Mouse (Mus musculus) myocyte (in vitro differentiated cells): ENCODE results near the gene Perm1. TPM values are rescaled to one million over a fixed set of nuclear protein-coding genes. Genes with fewer than 3 reads are reported as not detected.
A peak's percentile ranks its signal among the peaks of the same experiment; 100 is the strongest.

Source experiments
- H3K27me3 ChIP-seq: one replicate; pipeline ENCODE4 v1.6.1; 2011; ENCODE audit not compliant: control insufficient read depth, insufficient read depth, insufficient read length
- H3K36me3 ChIP-seq: one replicate; pipeline ENCODE4 v1.6.1; 2011; ENCODE audit not compliant: control insufficient read depth, insufficient read depth
- H3K4me2 ChIP-seq: one replicate; pipeline ENCODE4 v1.6.1; 2011; ENCODE audit warnings: low read depth, control low read depth
- H3K4me3 ChIP-seq: one replicate; pipeline ENCODE4 v1.5.1; 2011; ENCODE audit warnings: mild to moderate bottlenecking, control low read depth, moderate library complexity
- H3K79me2 ChIP-seq: one replicate; pipeline ENCODE4 v1.6.1; 2011; ENCODE audit not compliant: control insufficient read depth, insufficient read depth
- H3ac ChIP-seq: one replicate; pipeline ENCODE4 v1.6.1; 2011; ENCODE audit not compliant: control insufficient read depth, insufficient read length
- CEBPB ChIP-seq: IDR thresholded peaks from 2 replicates; pipeline ENCODE4 v1.6.1; 2011; ENCODE audit warnings: mild to moderate bottlenecking, moderate library complexity; ENCODE audit not compliant: poor library complexity, insufficient read depth, severe bottlenecking
- E2F4 ChIP-seq: IDR thresholded peaks from one replicate; pipeline ENCODE4 v1.6.1; 2011; ENCODE audit warnings: mild to moderate bottlenecking, control low read depth, moderate library complexity; ENCODE audit not compliant: insufficient read depth
- MAX ChIP-seq: IDR thresholded peaks from one replicate; pipeline ENCODE4 v1.6.1; 2011; ENCODE audit warnings: low read depth, mild to moderate bottlenecking, control low read depth
- MYOD1 ChIP-seq, 3 experiments: IDR thresholded peaks; one replicate each; pipeline ENCODE4 v1.6.1; 2011; ENCODE audit warnings: control low read depth in 2 of 3, low read depth in 2 of 3, mild to moderate bottlenecking in 2 of 3, moderate library complexity in 1 of 3; ENCODE audit not compliant: insufficient read length in 2 of 3, control insufficient read depth in 1 of 3
- MYOG ChIP-seq, 3 experiments: IDR thresholded peaks; one replicate each; pipeline ENCODE4 v1.6.1; 2011; ENCODE audit warnings: control low read depth in 2 of 3, low read depth in 2 of 3, mild to moderate bottlenecking in 2 of 3; ENCODE audit not compliant: insufficient read length in 2 of 3, control insufficient read depth in 1 of 3, insufficient read depth in 1 of 3
- POLR2A ChIP-seq: IDR thresholded peaks from one replicate; pipeline ENCODE4 v1.6.1; 2011; ENCODE audit warnings: low read depth, mild to moderate bottlenecking, control low read depth, moderate library complexity; ENCODE audit not compliant: insufficient read length
- POLR2AphosphoS2 ChIP-seq: IDR thresholded peaks from one replicate; pipeline ENCODE4 v1.6.1; 2011; ENCODE audit warnings: low read depth, control low read depth; ENCODE audit not compliant: insufficient read length
- REST ChIP-seq: IDR thresholded peaks from one replicate; pipeline ENCODE4 v1.6.1; 2011; ENCODE audit warnings: mild to moderate bottlenecking, control low read depth, moderate library complexity; ENCODE audit not compliant: insufficient read depth, insufficient read length
- SRF ChIP-seq: IDR thresholded peaks from one replicate; pipeline ENCODE4 v1.6.1; 2011; ENCODE audit warnings: low read depth; ENCODE audit not compliant: control insufficient read depth, insufficient read length
- TCF12 ChIP-seq: IDR thresholded peaks from one replicate; pipeline ENCODE4 v1.6.1; 2011; ENCODE audit warnings: mild to moderate bottlenecking, control low read depth; ENCODE audit not compliant: poor library complexity, insufficient read depth, severe bottlenecking
- TCF3 ChIP-seq: IDR thresholded peaks from one replicate; pipeline ENCODE4 v1.6.1; 2011; ENCODE audit warnings: low read depth, control low read depth; ENCODE audit not compliant: insufficient read length
- USF1 ChIP-seq: IDR thresholded peaks from one replicate; pipeline ENCODE4 v1.6.1; 2011; ENCODE audit warnings: low read depth, mild to moderate bottlenecking, control low read depth, moderate library complexity
- polyA plus RNA-seq: library from polyadenylated mRNA; unstranded; fragments of >200 nt; fragmentation: generic; extraction: Trizol; gene quantifications from one replicate; pipeline ENCODE4 v1.2.1, GENCODE M21; 2012; ENCODE audit warnings: missing spikeins

Perm1 gene
- polyA plus RNA-seq, 1 experiment: 0.11 TPM

DNA sequence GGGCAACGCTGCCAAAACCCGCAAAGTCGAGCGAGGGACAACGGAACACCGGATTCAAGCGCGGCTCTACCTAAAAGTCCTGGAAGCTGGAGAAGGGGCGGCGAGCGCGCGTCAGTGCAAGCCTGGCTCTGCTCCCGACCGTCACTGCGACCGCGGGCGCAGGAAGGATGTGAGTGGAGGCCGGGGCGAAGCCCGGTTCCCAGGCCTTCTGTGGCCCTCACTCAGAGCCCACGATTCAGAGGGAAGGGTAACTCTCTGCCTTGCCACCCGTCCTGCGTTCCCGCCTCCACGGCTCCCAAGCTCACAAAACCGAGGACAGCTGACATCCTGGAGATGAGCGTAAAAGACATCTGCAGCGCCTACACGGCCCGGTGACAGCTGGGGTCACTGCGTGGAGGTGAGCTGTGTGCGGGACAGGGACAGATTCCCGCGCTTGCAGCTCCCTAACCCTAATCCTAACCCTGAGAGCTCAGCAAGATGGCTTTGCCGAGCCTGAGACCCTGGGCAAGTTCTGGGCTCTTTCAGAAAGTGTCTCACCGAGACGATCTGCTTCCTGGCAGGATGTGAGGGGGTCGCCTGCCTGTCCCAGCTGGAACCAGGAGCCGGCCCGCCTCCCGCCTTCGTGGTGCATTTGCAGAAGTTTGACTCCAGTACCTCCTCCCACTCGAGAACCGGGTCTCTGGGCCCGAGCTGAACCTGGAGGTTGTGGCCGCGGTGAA is 12.1 kb upstream of the Perm1 start:
- H3K36me3 ChIP-seq: no peaks in the 10 kb centered on the region
- TF ChIP-seq USF1 (no peak), MYOG (IDR thresholded peaks at IDR 0.05; ENCODE audit: control insufficient read depth in 1 of 3, insufficient read depth in 1 of 3, insufficient read length in 2 of 3, low read depth in 2 of 3) (peak in 1 of 3 experiments; percentile 55), TCF3 (no peak), POLR2A (no peak), MYOD1 (IDR thresholded peaks at IDR 0.05; ENCODE audit: control insufficient read depth in 1 of 3, insufficient read length in 2 of 3, low read depth in 2 of 3) (peak in 2 of 3 experiments; percentile 36 to 55), E2F4 (no peak), REST (no peak), TCF12 (no peak)

DNA sequence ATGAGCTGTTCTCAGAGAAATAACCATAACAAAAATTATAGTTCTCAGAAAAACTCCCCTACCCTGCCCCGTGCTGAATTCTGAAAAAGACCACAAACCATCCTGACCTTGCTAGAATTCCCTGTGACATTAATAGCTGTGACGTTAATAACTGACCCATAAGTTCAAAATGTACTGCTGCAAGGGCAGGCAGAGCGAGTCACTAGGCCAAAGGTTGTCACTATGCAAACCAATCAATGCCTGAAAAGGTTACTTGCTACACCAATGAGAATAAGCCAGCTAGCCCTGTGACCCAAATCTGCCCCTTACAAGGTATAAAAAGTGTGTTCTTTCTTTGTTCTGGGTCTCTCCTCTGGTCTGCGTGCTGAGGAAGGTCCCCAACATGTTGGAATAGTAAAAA is 6.8 kb upstream of the Perm1 start:
- no peaks in the 10 kb centered on the region for H3K36me3 ChIP-seq
- H3K4me2 ChIP-seq: no peak overlapping the region
- H3ac ChIP-seq: no peak overlapping the region
- TF ChIP-seq TCF12: no peak
- TF ChIP-seq CEBPB: no peak
- no peak for TF ChIP-seq MAX
- no peak for TF ChIP-seq E2F4
- no peak for TF ChIP-seq TCF3
- TF ChIP-seq SRF: no peak
- no peak for TF ChIP-seq POLR2A
- no peak for TF ChIP-seq POLR2AphosphoS2
- no peak for TF ChIP-seq MYOD1 (IDR thresholded peaks at IDR 0.05; ENCODE audit: control insufficient read depth in 1 of 3, insufficient read length in 2 of 3, low read depth in 2 of 3)
- no peak for TF ChIP-seq MYOG (IDR thresholded peaks at IDR 0.05; ENCODE audit: control insufficient read depth in 1 of 3, insufficient read depth in 1 of 3, insufficient read length in 2 of 3, low read depth in 2 of 3)
- TF ChIP-seq USF1: no peak
- TF ChIP-seq REST: no peak
- peaks cover 3% of the 10 kb centered on the region for H3K27me3 ChIP-seq
- no peak overlapping the region for H3K4me3 ChIP-seq
- H3K79me2 ChIP-seq: no peaks in the 10 kb centered on the region

More for the DNA sequence above, 12.1 kb upstream of the Perm1 start:
- H3K4me3 ChIP-seq: peak overlapping the region; percentile 33
- no peaks in the 10 kb centered on the region for H3K27me3 ChIP-seq
- peak overlapping the region; percentile 76 for H3K4me2 ChIP-seq
- no peaks in the 10 kb centered on the region for H3K79me2 ChIP-seq
- H3ac ChIP-seq: peak overlapping the region; percentile 11

DNA sequence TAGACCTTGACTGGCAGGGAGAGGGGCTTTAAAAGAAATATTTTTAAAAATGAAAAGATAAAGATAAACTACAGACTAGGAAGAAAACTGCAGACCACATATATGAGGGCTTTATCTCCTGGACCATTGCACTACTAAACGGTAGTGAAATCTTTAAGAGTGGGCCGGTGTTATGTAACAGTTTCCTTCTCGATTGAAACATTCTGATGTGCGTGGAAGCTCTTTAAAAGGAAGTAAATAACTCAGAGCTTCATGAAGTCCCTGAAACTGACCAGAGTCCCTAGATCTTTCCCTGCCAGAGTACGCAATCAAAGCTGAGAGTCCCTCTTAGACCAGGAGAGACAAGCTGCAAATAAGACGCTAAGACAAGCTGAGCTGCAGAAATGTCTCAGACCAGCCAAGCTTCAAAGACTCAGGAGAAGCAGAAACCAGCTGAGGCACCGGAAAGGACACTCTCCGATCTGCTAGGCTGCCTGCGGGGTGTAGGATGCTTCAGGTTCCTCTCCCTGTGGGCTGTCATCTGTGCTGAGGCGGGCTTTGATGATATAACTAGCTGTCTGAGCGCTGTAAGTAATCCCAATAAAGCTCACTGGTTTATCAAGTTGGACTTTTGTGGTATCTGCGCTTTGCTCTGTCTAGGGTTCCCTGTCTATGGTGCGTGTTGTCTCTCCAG is 5.6 kb upstream of the Perm1 start:
- Histone ChIP-seq H3K4me3 (no peak overlapping the region), H3K79me2 (no peaks in the 10 kb centered on the region), H3K36me3 (no peaks in the 10 kb centered on the region), H3K4me2 (no peak overlapping the region), H3ac (no peak overlapping the region), H3K27me3 (peaks cover 4% of the 10 kb centered on the region)
- TF ChIP-seq E2F4 (no peak), TCF3 (no peak), TCF12 (no peak), REST (no peak), MYOD1 (IDR thresholded peaks at IDR 0.05; ENCODE audit: control insufficient read depth in 1 of 3, insufficient read length in 2 of 3, low read depth in 2 of 3) (no peak), CEBPB (no peak), SRF (no peak), POLR2AphosphoS2 (no peak), POLR2A (no peak), MAX (no peak), MYOG (IDR thresholded peaks at IDR 0.05; ENCODE audit: control insufficient read depth in 1 of 3, insufficient read depth in 1 of 3, insufficient read length in 2 of 3, low read depth in 2 of 3) (no peak), USF1 (no peak)

DNA sequence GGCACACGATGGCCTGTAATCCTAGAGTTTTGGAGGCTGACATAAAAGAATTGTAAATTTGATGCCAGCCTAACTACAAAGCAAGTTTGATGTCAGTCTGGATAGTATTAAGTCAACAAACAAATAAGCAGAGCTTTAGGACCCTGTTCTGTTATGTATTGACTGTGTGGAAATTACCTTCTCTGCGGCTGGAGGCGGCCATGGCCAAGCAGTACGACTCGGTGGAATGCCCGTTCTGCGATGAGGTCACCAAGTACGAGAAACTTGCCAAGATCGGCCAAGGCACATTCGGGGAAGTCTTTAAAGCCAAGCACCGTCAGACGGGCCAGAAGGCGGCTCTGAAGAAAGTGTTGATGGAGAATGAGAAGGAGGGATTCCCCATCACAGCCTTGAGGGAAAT is 2.5 kb upstream of the Perm1 start:
- no peak overlapping the region for H3ac ChIP-seq
- no peak overlapping the region for H3K4me3 ChIP-seq
- no peak overlapping the region for H3K4me2 ChIP-seq
- no peaks in the 10 kb centered on the region for H3K36me3 ChIP-seq
- no peaks in the 10 kb centered on the region for H3K79me2 ChIP-seq
- TF ChIP-seq USF1 (no peak), POLR2AphosphoS2 (no peak), REST (no peak), MAX (no peak), TCF3 (no peak), POLR2A (no peak)
- peaks cover 12% of the 10 kb centered on the region for H3K27me3 ChIP-seq

DNA sequence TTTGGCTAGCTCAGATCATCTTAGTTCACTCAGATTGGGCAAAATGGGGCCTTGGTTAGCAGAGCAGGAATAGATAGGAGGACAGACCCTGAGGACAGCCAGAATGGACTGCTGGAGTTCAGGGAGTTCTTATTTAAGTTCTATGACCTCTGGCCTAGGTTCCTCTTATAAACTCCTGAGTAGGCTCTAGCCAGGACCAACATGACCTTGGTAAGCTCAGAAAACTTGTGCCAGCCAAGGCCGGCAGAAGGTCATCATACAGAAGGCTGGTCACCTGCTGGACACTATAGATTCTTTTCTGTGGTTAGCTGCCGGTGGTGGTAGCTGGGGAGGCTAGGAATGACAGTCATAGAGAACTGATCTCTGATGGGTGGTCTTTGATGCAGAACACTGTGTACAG is 528 bp downstream of the Perm1 start:
- Histone ChIP-seq H3K36me3 (no peaks in the 10 kb centered on the region), H3K4me3 (no peak overlapping the region), H3K27me3 (peaks cover 20% of the 10 kb centered on the region), H3ac (no peak overlapping the region), H3K4me2 (no peak overlapping the region), H3K79me2 (no peaks in the 10 kb centered on the region)
- no peak for TF ChIP-seq TCF3
- TF ChIP-seq MYOD1 (IDR thresholded peaks at IDR 0.05; ENCODE audit: control insufficient read depth in 1 of 3, insufficient read length in 2 of 3, low read depth in 2 of 3): no peak
- no peak for TF ChIP-seq MYOG (IDR thresholded peaks at IDR 0.05; ENCODE audit: control insufficient read depth in 1 of 3, insufficient read depth in 1 of 3, insufficient read length in 2 of 3, low read depth in 2 of 3)
- TF ChIP-seq E2F4: no peak
- TF ChIP-seq USF1: no peak
- TF ChIP-seq POLR2A: no peak
- TF ChIP-seq SRF: no peak
- no peak for TF ChIP-seq MAX
- TF ChIP-seq POLR2AphosphoS2: no peak
- no peak for TF ChIP-seq CEBPB
- TF ChIP-seq REST: no peak
- no peak for TF ChIP-seq TCF12
